Mouse (Mus musculus): ENCODE data around the gene Rpl18a. TPM values are rescaled to one million over a fixed set of nuclear protein-coding genes. Genes with fewer than 3 reads are reported as not detected.

Gene Rpl18a
- 3,308 and 3,796 TPM in 2 replicates for polyA plus RNA-seq (2014; fragmentation: Nextera tagmentation; extraction: Ambion mirVana)

DNA sequence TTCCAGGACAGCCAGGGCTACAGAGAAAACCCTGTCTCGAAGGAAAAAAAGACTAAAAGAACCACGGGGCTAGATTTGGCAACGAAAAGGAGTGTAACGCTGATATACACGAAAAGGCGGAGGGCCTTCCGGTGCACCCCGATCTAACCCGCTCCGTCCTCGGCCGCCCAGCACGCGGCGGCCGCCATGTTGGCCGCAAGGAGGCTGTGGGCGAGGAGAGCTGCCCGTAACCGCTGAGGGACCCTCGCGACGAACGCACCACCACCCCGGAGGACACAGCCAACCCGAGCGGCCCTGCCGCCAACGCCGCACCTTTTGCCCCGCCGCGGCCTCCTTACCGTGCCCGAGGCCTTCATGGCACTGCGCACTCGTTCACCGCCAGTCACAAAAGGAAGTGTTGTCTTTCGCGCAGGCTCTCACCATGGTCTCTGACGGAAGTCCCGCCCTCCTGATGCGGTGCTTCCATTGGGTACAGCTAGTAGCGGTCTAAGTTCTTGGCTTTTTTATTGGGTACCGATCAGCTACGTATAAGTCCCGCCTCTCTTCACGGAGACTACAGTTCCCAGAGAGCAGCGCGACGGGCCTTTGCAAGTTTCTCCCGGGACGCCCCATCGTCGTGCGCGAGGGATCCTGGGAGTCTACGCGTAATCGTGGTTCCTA lies at the start of gene Rpl18a:
TSS of gene Rpl18a (minus strand) at position 392 of the 660 bp plus-strand sequence.
- Histone ChIP-seq H3K9ac (ENCODE audit: low read length) (peak within 1 kb of the TSS; percentile 95), H3K9me3 (ENCODE audit: control insufficient read depth, low read length) (no peaks in the 10 kb centered on the region), H3K4me2 (ENCODE audit: low read length) (peak within 1 kb of the TSS; percentile 97), H3K36me3 (ENCODE audit: control insufficient read depth, insufficient read depth, low read length) (peaks cover 23% of the 10 kb centered on the region), H3K4me3 (ENCODE audit: control insufficient read depth in 1 of 2, insufficient read depth in 1 of 2, low read depth in 1 of 2, low read length in 2 of 2) (peak within 1 kb of the TSS; percentile 92 to 95), H3K4me1 (ENCODE audit: control insufficient read depth in 2 of 2, insufficient read depth in 2 of 2, low read length in 2 of 2) (peaks cover 7 to 21% of the 10 kb centered on the region in 2 experiments; a peak in 3 of 4 replicates), H3K27me3 (ENCODE audit: control insufficient read depth, insufficient read depth, low read length) (peaks cover 18% of the 10 kb centered on the region), H3K27ac (replicated peaks in 1 of 2; ENCODE audit: control insufficient read depth in 1 of 2, insufficient read depth in 1 of 2, low read depth in 2 of 2, low read length in 2 of 2) (peak within 1 kb of the TSS; percentile 82 to 84)
- under 1% methylated on average over 60 of the region's 60 CpGs for WGBS
- peak; percentile 98 for ATAC-seq (ENCODE audit: insufficient number of reproducible peaks, insufficient read depth, low FRiP score, low read depth)

DNA sequence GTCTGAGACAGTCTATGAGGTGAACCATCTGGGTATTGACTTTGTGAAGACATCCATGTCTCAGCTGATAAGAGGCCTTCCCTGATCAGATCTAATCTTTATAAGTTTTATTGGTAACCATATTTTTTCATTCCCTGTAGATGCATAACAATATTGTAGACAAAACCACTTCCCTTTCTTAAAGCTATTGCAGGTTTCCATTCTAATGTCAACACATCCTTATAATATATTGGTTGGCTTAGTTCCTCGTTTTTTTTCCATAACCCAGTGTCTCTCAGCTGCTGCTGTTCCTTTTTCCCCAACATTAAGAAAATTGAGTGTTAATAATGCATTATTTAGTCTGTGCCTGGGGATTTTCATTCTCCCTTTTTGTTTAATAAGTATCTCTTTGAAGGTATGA lies 46.0 kb upstream of the Rpl18a start:
- Histone ChIP-seq H3K4me2 (ENCODE audit: low read length) (no peak overlapping the region), H3K9me3 (ENCODE audit: control insufficient read depth, low read length) (no peaks in the 10 kb centered on the region), H3K27me3 (ENCODE audit: control insufficient read depth, insufficient read depth, low read length) (no peaks in the 10 kb centered on the region), H3K27ac (replicated peaks in 1 of 2; ENCODE audit: control insufficient read depth in 1 of 2, insufficient read depth in 1 of 2, low read depth in 2 of 2, low read length in 2 of 2) (no peak overlapping the region), H3K36me3 (ENCODE audit: control insufficient read depth, insufficient read depth, low read length) (no peaks in the 10 kb centered on the region), H3K4me3 (ENCODE audit: control insufficient read depth in 1 of 2, insufficient read depth in 1 of 2, low read depth in 1 of 2, low read length in 2 of 2) (no peak overlapping the region), H3K9ac (ENCODE audit: low read length) (no peak overlapping the region), H3K4me1 (ENCODE audit: control insufficient read depth in 2 of 2, insufficient read depth in 2 of 2, low read length in 2 of 2) (no peaks in the 10 kb centered on the region)
- no peak for ATAC-seq (ENCODE audit: insufficient number of reproducible peaks, insufficient read depth, low FRiP score, low read depth)
- WGBS: 24% methylated on average over 1 of the region's 1 CpGs

- H3K4me3 ChIP-seq (ENCODE audit: control insufficient read depth in 1 of 2, insufficient read depth in 1 of 2, low read depth in 1 of 2, low read length in 2 of 2): no peak overlapping the region
- no peak overlapping the region for H3K4me2 ChIP-seq (ENCODE audit: low read length)
- no peak overlapping the region for H3K9ac ChIP-seq (ENCODE audit: low read length)
- H3K4me1 ChIP-seq (ENCODE audit: control insufficient read depth in 2 of 2, insufficient read depth in 2 of 2, low read length in 2 of 2): no peaks in the 10 kb centered on the region
- H3K27ac ChIP-seq (replicated peaks in 1 of 2; ENCODE audit: control insufficient read depth in 1 of 2, insufficient read depth in 1 of 2, low read depth in 2 of 2, low read length in 2 of 2): no peak overlapping the region
- WGBS: 58% methylated on average over 2 of the region's 2 CpGs
- no peak for ATAC-seq (ENCODE audit: insufficient number of reproducible peaks, insufficient read depth, low FRiP score, low read depth)
- H3K27me3 ChIP-seq (ENCODE audit: control insufficient read depth, insufficient read depth, low read length): no peaks in the 10 kb centered on the region
- H3K36me3 ChIP-seq (ENCODE audit: control insufficient read depth, insufficient read depth, low read length): no peaks in the 10 kb centered on the region
- H3K9me3 ChIP-seq (ENCODE audit: control insufficient read depth, low read length): no peaks in the 10 kb centered on the region
Measured at GRCm38 (mm10) chr8:70941478-70941877, 44.3 kb upstream of the Rpl18a start.

- Histone ChIP-seq H3K4me1 (ENCODE audit: control insufficient read depth in 2 of 2, insufficient read depth in 2 of 2, low read length in 2 of 2) (no peaks in the 10 kb centered on the region), H3K27ac (replicated peaks in 1 of 2; ENCODE audit: control insufficient read depth in 1 of 2, insufficient read depth in 1 of 2, low read depth in 2 of 2, low read length in 2 of 2) (no peak overlapping the region), H3K4me2 (ENCODE audit: low read length) (no peak overlapping the region), H3K4me3 (ENCODE audit: control insufficient read depth in 1 of 2, insufficient read depth in 1 of 2, low read depth in 1 of 2, low read length in 2 of 2) (no peak overlapping the region), H3K9me3 (ENCODE audit: control insufficient read depth, low read length) (no peaks in the 10 kb centered on the region), H3K36me3 (ENCODE audit: control insufficient read depth, insufficient read depth, low read length) (no peaks in the 10 kb centered on the region), H3K27me3 (ENCODE audit: control insufficient read depth, insufficient read depth, low read length) (no peaks in the 10 kb centered on the region), H3K9ac (ENCODE audit: low read length) (no peak overlapping the region)
- WGBS: 82% methylated on average over 6 of the region's 6 CpGs
- no peak for ATAC-seq (ENCODE audit: insufficient number of reproducible peaks, insufficient read depth, low FRiP score, low read depth)
Measured at GRCm38 (mm10) chr8:70937200-70937599, 40.0 kb upstream of the Rpl18a start.

DNA sequence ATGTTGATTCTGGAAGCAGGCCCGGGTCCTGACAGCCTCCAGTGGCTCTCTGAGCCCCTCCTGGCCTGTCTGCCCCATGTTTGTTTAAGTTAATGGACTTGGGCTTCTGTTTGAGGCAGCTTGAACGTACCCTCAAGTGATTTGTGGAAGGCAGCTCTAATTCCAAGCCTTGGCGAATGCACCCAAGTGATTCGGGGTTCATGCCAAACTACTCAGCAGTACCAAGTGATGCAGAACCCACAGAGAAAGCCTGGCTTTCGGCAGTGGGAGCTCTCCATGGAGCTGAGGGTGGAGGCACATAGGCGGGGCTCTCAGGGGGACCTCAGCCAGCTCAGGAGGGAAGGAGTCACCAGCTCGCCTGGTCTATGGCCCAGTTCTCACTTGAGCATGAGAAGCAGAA lies 37.6 kb upstream of the Rpl18a start:
- ATAC-seq (ENCODE audit: insufficient number of reproducible peaks, insufficient read depth, low FRiP score, low read depth): no peak
- no peak overlapping the region for H3K4me3 ChIP-seq (ENCODE audit: control insufficient read depth in 1 of 2, insufficient read depth in 1 of 2, low read depth in 1 of 2, low read length in 2 of 2)
- H3K9ac ChIP-seq (ENCODE audit: low read length): no peak overlapping the region
- no peak overlapping the region for H3K4me2 ChIP-seq (ENCODE audit: low read length)
- no peaks in the 10 kb centered on the region for H3K9me3 ChIP-seq (ENCODE audit: control insufficient read depth, low read length)
- no peak overlapping the region for H3K27ac ChIP-seq (replicated peaks in 1 of 2; ENCODE audit: control insufficient read depth in 1 of 2, insufficient read depth in 1 of 2, low read depth in 2 of 2, low read length in 2 of 2)
- WGBS: 62% methylated on average over 7 of the region's 7 CpGs
- no peaks in the 10 kb centered on the region for H3K4me1 ChIP-seq (ENCODE audit: control insufficient read depth in 2 of 2, insufficient read depth in 2 of 2, low read length in 2 of 2)
- no peaks in the 10 kb centered on the region for H3K27me3 ChIP-seq (ENCODE audit: control insufficient read depth, insufficient read depth, low read length)
- no peaks in the 10 kb centered on the region for H3K36me3 ChIP-seq (ENCODE audit: control insufficient read depth, insufficient read depth, low read length)

DNA sequence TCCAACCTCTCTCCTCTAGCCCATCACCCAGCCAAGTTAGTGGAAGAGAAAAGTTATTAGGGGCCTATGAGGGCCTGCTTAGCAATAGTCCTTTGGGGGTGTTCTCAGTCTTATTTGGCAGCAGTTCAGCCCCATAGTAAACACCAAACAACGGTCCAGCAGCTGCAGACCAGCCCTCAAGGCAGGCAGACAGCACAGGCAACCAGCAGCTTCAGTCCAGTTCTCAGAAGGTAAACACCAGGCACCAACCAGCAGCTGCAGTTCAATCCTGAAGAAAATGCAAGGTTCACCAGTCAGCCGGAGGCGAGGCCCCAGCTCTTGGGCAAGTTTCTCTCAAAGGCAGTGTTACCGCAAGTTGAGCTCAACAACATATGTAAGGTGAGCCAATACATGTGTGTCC lies 35.8 kb upstream of the Rpl18a start:
- Histone ChIP-seq H3K9ac (ENCODE audit: low read length) (no peak overlapping the region), H3K4me2 (ENCODE audit: low read length) (no peak overlapping the region), H3K9me3 (ENCODE audit: control insufficient read depth, low read length) (no peaks in the 10 kb centered on the region), H3K27me3 (ENCODE audit: control insufficient read depth, insufficient read depth, low read length) (no peaks in the 10 kb centered on the region), H3K27ac (replicated peaks in 1 of 2; ENCODE audit: control insufficient read depth in 1 of 2, insufficient read depth in 1 of 2, low read depth in 2 of 2, low read length in 2 of 2) (no peak overlapping the region), H3K36me3 (ENCODE audit: control insufficient read depth, insufficient read depth, low read length) (no peaks in the 10 kb centered on the region), H3K4me1 (ENCODE audit: control insufficient read depth in 2 of 2, insufficient read depth in 2 of 2, low read length in 2 of 2) (0 out of 4 replicates have a peak, but pooled peaks cover 0 to 3% of the 10 kb centered on the region in 2 experiments), H3K4me3 (ENCODE audit: control insufficient read depth in 1 of 2, insufficient read depth in 1 of 2, low read depth in 1 of 2, low read length in 2 of 2) (no peak overlapping the region)
- no peak for ATAC-seq (ENCODE audit: insufficient number of reproducible peaks, insufficient read depth, low FRiP score, low read depth)
- 86% methylated on average over 4 of the region's 4 CpGs for WGBS

DNA sequence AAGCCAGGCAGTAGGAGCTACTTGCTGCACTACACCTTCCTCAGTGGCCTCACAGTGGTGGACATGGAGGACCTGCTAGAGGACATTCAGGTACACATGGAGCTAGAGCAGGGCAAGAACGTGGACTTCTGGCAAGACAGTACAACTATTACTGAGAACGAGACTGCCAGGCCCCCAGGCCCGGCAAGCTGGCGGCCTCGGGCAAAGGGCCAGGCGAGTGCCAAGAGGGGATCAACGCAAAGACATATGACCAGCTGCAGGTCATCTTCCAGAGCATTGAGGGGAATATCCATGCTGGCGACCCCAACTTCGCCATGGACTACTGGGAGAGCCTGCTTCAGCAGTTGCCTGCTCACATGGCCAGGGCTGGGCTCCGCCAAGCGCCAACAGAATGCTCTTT lies 34.5 kb upstream of the Rpl18a start:
- Histone ChIP-seq H3K4me2 (ENCODE audit: low read length) (no peak overlapping the region), H3K9ac (ENCODE audit: low read length) (no peak overlapping the region), H3K27me3 (ENCODE audit: control insufficient read depth, insufficient read depth, low read length) (no peaks in the 10 kb centered on the region), H3K27ac (replicated peaks in 1 of 2; ENCODE audit: control insufficient read depth in 1 of 2, insufficient read depth in 1 of 2, low read depth in 2 of 2, low read length in 2 of 2) (no peak overlapping the region), H3K4me3 (ENCODE audit: control insufficient read depth in 1 of 2, insufficient read depth in 1 of 2, low read depth in 1 of 2, low read length in 2 of 2) (no peak overlapping the region), H3K4me1 (ENCODE audit: control insufficient read depth in 2 of 2, insufficient read depth in 2 of 2, low read length in 2 of 2) (0 out of 4 replicates have a peak, but pooled peaks cover 0 to 3% of the 10 kb centered on the region in 2 experiments), H3K36me3 (ENCODE audit: control insufficient read depth, insufficient read depth, low read length) (no peaks in the 10 kb centered on the region), H3K9me3 (ENCODE audit: control insufficient read depth, low read length) (no peaks in the 10 kb centered on the region)
- WGBS: 93% methylated on average over 11 of the region's 11 CpGs
- ATAC-seq (ENCODE audit: insufficient number of reproducible peaks, insufficient read depth, low FRiP score, low read depth): no peak

Data from heart, embryonic 14.5 days (tissue).